Mouse (Mus musculus) retina, embryonic 14.5 days (tissue): ENCODE data around the gene Ttll9.

Experiments used
- DNase-seq: peaks from one replicate; pipeline ENCODE4 v3.0.0-alpha.2; 2015; ENCODE audit warnings: low spot score

Ttll9 gene

GRCm38 (mm10) chr2:152941776-152942175 is 20.5 kb upstream of the Ttll9 start:
- DNase-seq = no peak

- peak; percentile 43 for DNase-seq
Measured at GRCm38 (mm10) chr2:152942898-152943515, 19.3 kb upstream of the Ttll9 start.

DNA sequence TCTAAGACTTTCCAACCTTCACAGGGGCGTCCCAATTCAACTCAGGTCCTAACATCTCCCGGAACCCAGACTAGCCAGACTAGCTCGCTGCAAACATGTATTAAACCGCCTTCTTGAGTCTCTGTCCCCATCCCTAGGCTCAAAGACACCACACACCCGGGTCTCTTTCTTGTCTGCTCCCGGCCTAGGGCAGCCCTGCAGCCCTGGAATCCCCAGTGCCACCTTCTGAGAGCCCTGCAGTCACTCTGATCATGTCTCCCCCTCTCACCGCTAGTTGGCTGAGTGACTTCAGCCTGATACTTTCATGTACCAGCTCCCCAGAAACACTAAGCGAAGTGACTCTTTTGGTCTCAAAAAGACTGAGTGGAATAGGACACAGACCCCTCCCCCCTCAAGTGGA is 18.7 kb upstream of the Ttll9 start:
- DNase-seq = no peak

DNA sequence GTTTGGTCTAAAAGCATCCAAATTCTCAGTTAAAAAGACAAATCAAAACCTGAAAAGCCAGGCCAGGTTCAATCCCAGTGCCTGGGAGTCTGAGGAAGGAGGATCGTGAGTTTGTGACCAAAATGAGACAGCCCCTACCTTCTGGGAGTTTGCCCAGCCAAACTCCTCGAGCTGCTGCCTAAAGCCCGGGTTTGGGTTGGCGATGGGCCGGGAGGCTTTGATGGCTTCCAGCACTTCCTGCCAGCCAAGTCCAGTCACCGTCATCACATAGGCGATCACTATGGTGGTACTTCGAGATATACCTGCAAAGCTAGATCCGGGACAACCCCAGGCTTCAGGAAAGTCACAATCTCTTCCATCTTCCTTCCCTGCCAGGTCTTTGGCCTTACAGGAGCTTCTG is 18.3 kb upstream of the Ttll9 start:
- no peak for DNase-seq

GRCm38 (mm10) chr2:152947098-152947497 is 15.2 kb upstream of the Ttll9 start:
- no peak for DNase-seq

DNA sequence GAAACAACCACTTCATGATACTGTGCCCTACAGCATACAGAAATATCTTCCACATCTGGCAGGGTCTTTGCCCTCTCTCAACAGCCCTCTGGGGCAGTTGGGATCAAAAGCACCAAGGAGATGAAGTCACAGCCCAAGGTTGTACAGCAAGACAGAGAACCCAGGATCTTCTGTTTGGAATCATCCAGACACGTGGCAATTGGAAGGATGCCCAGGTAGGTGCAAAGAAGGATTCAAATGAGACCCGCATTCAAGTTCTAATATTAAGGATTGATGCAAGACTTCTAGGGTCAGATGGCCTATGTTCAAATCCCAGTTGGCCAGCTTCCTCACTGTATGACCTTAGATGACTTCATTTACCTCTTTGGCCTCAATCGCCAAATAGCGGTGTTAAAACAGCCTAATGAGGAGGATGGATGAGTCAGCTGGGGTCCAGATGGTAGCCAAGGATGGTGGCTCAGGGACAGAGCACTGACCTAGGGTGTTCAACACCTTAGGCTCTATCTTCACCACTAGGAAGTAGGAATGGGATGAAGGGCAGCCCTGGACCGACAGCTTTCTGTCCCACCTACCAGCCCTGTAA is 13.8 kb upstream of the Ttll9 start:
- DNase-seq = no peak

DNA sequence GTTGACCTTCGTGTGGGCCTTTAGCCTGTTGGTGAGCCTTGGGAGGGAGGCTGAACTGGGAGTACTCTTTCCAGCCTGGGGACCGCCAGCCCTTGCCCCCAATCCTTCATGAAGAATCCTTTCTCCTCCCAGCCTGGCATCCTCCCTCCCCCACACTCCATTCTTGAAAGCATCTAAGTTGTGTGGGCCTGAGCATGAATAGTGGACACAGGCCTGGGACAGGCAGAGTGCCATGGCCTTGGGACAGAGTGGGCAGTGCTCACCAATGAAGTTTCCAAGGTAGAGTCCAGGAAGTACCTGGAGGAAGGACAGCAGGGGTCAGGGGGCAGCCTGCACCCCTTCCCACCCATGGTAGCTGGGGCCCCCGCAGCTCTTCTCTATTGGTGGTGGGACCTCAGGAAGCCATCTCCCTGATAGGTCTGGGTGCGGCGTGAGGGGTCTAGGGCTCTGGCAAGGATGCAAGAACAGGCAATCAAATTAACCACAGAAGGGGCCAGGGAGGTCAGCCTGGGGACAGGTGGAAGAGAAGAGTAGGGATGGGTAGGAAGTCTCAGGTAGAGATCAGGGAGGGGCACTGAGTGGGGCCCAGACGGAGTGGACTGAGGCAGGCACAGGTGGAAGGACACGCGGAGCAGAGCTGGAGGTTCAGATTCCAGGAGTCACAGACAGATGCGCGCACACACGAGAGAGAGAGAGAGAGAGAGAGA is 11.8 kb upstream of the Ttll9 start:
- no peak for DNase-seq

DNA sequence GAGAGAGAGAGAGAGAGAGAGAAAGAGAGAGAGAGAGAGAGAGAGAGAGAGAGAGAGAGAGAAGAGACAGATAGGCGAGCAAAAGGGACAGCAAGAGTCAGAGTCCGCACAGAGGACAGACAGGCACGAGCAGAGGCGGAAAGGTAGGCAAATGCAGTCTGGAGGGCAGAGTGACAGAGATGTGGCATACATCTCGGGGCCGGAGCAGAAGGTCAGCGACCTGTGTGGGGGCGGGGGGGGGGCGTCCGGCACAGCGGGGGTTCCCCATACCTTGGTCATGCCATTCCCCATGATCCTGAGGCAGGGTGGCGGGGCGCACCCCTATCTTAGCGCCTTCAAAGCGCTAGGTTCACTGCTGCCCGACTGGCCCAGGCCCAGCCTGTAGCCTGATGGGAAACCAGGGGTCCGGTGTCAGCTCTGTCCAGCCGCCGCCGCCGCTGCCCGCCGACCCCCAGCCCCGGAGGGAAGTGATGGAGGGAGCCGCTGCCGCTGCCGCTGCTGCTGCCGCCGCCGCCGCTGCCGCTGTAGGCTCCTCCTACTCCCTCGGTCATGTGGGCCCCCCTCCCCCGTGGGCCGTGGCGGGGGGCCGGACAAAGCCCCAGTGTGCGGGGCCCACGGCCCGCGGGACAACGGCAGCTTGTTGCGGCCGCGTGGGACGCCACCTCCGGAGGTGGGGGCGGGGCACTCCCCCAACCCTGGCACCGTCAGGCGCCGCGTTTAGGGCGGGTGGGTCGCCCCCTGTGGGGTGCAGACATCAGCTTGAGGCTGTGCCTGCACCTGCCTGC is 11.0 kb upstream of the Ttll9 start, which contains the start of gene Dusp15:
Gene Dusp15, minus strand, starts transcription at position 634 of the 785 bp plus-strand sequence.
- peak; percentile 69 for DNase-seq

DNA sequence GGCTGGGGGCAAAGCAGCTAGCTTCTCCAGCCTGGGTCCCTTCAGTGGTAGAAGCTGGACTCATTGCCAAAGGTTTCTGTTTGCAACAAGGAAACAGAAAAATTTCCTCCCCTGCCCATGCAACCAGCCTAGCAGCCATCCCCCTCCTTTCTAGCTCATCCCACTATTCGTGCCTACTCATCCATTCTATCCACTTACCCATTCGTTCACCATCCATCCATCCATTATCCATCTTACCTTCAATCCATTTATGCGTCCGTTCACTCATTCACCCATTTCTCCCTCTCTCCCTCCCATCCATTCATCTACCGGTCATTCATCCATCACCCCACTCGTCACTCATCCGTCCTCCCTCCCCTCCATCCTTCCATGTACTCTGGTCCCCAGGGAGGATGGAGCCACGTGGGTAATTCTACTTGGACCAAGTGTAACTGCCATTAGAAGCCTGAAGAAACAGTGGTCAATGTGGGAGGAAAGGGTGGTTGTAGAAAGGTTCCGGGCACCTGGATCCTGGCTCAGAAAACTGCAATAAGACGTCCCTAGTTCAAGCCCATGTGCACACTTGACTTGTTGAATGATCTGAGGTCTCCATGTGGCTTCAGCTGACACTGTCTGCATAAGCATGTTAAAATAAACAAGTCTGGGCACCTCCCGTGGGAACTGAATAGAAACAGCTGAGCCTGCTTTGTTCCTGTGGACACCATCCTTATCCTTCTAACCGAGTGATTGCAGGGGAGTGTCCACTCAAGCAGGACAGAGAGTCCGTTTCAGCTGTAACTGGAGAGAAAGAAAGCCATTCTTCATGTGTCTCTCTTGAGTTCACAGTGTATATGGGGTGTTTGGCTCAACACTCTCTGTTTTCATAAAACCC is 10.2 kb upstream of the Ttll9 start:
- peak; percentile 54 for DNase-seq

- DNase-seq = no peak
Measured at GRCm38 (mm10) chr2:152958116-152958515, 4.2 kb upstream of the Ttll9 start.

DNA sequence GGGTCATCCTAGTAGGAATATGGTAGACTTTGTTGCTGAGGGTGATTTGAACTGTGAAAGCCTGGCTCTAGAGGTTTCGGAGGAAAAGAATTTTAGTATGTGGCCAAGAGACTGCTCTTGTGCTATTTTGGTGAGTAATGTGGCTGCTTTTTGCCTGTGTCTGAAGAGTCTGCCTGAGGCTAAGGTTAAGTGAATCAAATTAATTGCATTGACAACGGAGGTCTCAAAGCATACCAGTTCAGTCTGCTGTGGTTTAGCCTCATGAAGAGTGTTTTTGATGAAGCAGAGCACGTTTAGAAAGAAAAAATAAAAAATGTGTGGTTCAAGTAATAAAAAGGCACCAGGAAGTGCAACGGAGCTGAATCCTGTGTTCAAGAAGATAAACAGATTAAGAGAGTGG is 3.3 kb downstream of the Ttll9 start:
- no peak for DNase-seq

DNA sequence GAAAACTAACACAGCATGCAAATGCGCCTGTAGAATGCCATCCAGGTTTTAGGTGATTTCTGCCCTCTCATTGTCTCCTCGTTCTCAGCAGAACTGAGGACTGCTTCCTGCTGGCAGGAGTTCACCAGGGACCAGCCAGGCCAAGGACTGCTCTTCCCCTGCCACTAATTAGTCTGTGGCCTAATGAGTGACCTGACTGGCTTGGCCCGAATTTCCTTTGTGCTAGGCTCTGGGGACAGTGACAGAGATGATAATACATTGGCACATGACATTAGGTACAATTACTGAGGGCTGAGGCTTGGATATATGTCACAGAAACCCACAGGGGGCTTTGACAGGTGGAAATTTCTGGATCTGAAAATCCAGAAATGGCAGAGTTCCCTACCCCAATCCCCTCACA is 14.7 kb downstream of the Ttll9 start:
- DNase-seq = peak; percentile 37

DNA sequence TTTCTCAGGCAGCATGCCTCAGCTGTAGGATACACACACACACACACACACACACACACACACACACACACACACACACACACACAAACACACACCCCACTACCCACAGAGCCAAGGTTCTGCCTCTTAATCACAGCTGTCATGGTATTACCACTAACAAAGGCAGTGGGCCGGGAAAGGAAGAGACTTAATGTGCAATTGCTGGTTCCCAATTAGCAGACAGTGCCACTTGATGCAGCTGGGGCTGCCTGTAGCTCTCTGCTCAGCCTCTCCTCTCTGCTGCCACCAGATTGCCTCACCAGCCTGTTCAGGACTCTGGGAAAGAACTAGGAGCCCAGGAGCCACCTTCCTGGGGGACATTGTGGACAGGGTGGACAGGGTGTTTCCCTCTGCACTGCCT is 23.3 kb downstream of the Ttll9 start:
- peak; percentile 65 for DNase-seq

GRCm38 (mm10) chr2:152991529-152991928 is 29.2 kb downstream of the Ttll9 start:
- no peak for DNase-seq

DNA sequence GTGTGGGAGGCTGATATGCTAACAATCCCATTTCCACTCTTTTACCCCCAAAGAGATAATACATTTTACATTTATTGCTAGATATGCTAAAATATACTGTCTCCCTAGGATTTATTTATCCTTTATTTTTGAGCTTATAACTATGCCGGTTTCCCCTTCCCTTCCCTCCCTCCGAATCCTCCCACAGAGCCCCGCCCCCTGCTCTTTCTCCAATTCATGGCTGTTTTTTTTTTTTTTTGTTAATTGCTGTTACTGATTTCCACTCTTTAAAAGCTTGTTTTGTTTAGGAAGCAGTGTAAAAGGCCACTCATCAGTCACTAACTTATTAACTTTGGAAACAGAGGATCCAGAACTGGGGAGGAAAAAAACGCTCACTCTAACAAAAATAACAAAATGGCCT is 34.8 kb downstream of the Ttll9 start:
- no peak for DNase-seq

GRCm38 (mm10) chr2:153002492-153003248 is 40.4 kb downstream of the Ttll9 start:
- DNase-seq = no peak

- DNase-seq = no peak
Measured at GRCm38 (mm10) chr2:153003681-153004338, 41.5 kb downstream of the Ttll9 start.

- DNase-seq = no peak
Measured at GRCm38 (mm10) chr2:153005981-153006380, 43.7 kb downstream of the Ttll9 start.

- no peak for DNase-seq
Measured at GRCm38 (mm10) chr2:153009192-153009973, 47.1 kb downstream of the Ttll9 start.
